Mouse (Mus musculus) ES-Bruce4 (cell line): Measurements from ENCODE around the gene Grip1.

Source experiments
- CTCF ChIP-seq: IDR thresholded peaks from one replicate; pipeline ENCODE4 v1.8.1; 2011; ENCODE audit warnings: low read depth, low read length
- POLR2A ChIP-seq: IDR thresholded peaks from one replicate; pipeline ENCODE4 v1.8.1; 2011; ENCODE audit warnings: low read length; ENCODE audit not compliant: insufficient read depth

- TF ChIP-seq CTCF (no peak), POLR2A (no peak)
These were observed 581.6 kb downstream of the Grip1 start for GRCm38 (mm10) chr10:120035211-120035733.
